Mouse (Mus musculus) cerebellum, adult 2 months (tissue): Measurements from ENCODE around the gene Fam107a. TPM values are rescaled to one million over a fixed set of nuclear protein-coding genes. Genes with fewer than 3 reads are reported as not detected.

Experiments used
- DNase-seq, 2 experiments: peaks; one replicate each; pipeline ENCODE4 v3.0.0; 2021
- H3K27ac ChIP-seq: fragments of 200-500 bp; 2 replicates; pipeline ENCODE4 v1.5.1; 2012; ENCODE audit warnings: low read length, control low read depth, inconsistent platforms; ENCODE audit not compliant: insufficient read depth
- H3K27me3 ChIP-seq: fragments of 200-500 bp; 2 replicates; pipeline ENCODE4 v1.6.1; 2012; ENCODE audit warnings: inconsistent platforms, mild to moderate bottlenecking, low read length, moderate library complexity; ENCODE audit not compliant: control insufficient read depth, insufficient read depth
- H3K4me1 ChIP-seq: fragments of 200-500 bp; 2 replicates; pipeline ENCODE4 v1.6.1; 2011; ENCODE audit warnings: low read length; ENCODE audit not compliant: control insufficient read depth, insufficient read depth
- H3K4me3 ChIP-seq: fragments of 200-500 bp; replicated peaks from 2 replicates; pipeline ENCODE3; 2011; ENCODE audit warnings: mild to moderate bottlenecking, low read depth, low read length, control low read depth; ENCODE audit not compliant: insufficient read depth
- CTCF ChIP-seq: fragments of 200-500 bp; IDR thresholded peaks from 2 replicates; pipeline ENCODE4 v1.5.1; 2011; ENCODE audit warnings: low read depth, mild to moderate bottlenecking, control low read depth, low read length, moderate library complexity, borderline replicate concordance; ENCODE audit not compliant: insufficient read depth
- POLR2A ChIP-seq: fragments of 200-500 bp; IDR thresholded peaks from 2 replicates; pipeline ENCODE4 v1.6.1; 2011; ENCODE audit warnings: low read length, control low read depth, borderline replicate concordance; ENCODE audit not compliant: insufficient read depth
- WGBS: fragments of 180-500 bp; shearing (Covaris S2); methylation state at CpG from one replicate; pipeline ENCODE4 v1.1.7; 2018; 5-methylcytosine and 5-hydroxymethylcytosine counted together
- polyA plus RNA-seq: library from polyadenylated mRNA; depleted of rRNA; stranded (reverse); fragments of >200 nt; gene quantifications from 2 replicates; pipeline ENCODE4 v1.2.3, GENCODE M21; 2012

Gene Fam107a
- polyA plus RNA-seq, 1 experiment, result 351 TPM

DNA sequence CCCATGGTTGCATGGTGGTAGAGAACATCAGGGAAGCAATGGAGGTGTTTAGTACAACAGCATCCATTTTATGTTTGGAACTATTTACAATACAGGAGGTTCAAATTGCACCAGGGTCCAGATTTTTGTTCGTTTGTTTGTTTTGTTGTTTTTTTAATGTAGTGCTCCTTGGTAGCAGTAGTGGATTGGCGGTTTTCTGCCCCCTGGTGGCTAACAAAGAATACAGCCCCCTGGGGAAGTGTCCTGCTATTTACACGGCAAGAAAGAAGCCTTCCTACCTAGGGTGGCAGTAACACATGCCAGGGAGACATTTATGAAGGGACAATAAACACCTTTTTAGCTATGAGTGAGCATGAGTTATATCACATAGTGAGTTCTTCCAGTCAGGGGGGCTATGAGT, 3.3 kb downstream of the Fam107a start:
- no peak overlapping the region for H3K27ac ChIP-seq
- peaks cover 2% of the 10 kb centered on the region; the same call in 1 of the 2 replicates for H3K27me3 ChIP-seq
- TF ChIP-seq CTCF (peak; percentile 33; the same call in 1 of the 2 replicates), POLR2A (no peak)
- no peaks in the 10 kb centered on the region for H3K4me1 ChIP-seq
- 24% methylated on average over 3 of the region's 3 CpGs for WGBS
- H3K4me3 ChIP-seq, result no peak overlapping the region
- no peak for DNase-seq

DNA sequence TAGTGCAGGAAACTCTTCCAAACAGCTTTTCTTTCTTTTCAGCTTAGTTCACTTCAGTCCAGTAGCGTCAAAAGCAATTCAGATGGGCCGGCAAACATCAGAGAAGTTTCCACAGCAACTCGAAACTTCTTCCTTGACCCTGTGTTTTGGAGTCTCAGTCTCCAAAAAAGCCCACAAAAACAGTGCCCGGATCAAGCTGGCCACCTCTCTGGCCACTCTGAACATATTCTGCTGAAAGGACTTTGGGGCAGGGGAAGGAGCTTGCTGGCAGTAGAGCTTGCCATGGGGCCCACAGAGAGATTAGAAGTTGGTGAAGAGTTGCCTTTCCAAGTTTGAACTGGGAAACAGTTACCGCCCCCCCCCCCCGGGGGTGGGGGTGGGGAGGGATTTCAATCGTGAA, 3.9 kb downstream of the Fam107a start:
- WGBS, result 41% methylated on average over 7 of the region's 7 CpGs
- peak in 1 of 2 experiments; percentile 47 for DNase-seq
- Histone ChIP-seq H3K27me3 (peaks cover 2% of the 10 kb centered on the region; the same call in 1 of the 2 replicates), H3K4me1 (peaks cover 3% of the 10 kb centered on the region), H3K27ac (no peak overlapping the region), H3K4me3 (no peak overlapping the region)
- no peak for TF ChIP-seq POLR2A
- TF ChIP-seq CTCF, result no peak

DNA sequence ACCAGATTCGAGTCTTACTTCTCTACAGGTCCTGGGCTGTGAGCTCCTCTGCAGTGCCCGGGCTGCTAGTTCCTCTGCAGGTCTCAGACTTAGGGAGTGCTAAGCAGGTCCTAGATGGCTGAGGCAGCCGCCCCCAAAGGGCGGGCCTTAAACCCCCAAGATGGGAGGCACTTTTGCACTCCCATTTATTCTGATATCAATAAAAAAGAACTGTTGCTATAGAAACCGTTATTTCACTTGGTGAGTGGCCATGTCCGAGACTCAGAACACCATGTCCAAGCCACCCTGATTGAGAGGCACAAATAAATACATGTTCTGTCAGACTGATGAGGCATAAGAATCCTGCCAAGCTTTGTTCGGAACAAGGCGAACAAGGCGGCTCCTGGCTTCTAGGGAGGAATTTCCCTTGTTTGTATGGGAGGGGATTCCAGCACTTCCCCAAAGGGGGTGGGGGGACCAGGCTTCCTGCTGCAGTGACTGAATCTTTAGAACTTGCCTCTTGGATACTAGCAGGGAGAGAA, 8.1 kb downstream of the Fam107a start:
- DNase-seq, result peak in 1 of 2 experiments; percentile 48
- H3K27me3 ChIP-seq, result no peaks in the 10 kb centered on the region
- peak overlapping the region; percentile 35 for H3K4me3 ChIP-seq
- peaks cover 9% of the 10 kb centered on the region for H3K4me1 ChIP-seq
- H3K27ac ChIP-seq, result peak overlapping the region; percentile 79
- TF ChIP-seq CTCF (no peak), POLR2A (no peak)
- WGBS, result 39% methylated on average over 9 of the region's 9 CpGs

DNA sequence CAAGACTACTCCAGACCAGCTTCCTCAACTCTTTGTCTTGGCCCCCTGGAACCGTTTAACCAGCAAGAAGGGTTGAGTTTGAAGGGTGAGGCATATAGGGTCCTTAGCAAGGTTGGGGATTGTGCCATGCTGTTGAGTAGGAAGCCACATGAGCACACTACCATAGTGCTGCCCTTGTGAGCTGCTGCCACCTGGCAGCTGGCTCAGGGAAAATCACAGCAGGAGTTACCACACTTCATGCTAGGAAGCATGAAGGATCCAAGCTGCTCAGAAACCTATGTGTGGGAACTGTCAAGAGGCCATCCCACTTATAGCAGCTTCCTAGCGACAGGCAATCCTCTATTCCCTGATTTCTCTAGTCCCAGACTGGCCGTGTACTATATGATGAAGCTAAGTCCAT, 9.2 kb downstream of the Fam107a start:
- Histone ChIP-seq H3K4me1 (peaks cover 9% of the 10 kb centered on the region), H3K27me3 (no peaks in the 10 kb centered on the region), H3K27ac (no peak overlapping the region; the same call in 1 of the 2 replicates), H3K4me3 (peak overlapping the region; percentile 11)
- WGBS, result 64% methylated on average over 3 of the region's 3 CpGs
- TF ChIP-seq CTCF (no peak), POLR2A (no peak)
- no peak for DNase-seq

DNA sequence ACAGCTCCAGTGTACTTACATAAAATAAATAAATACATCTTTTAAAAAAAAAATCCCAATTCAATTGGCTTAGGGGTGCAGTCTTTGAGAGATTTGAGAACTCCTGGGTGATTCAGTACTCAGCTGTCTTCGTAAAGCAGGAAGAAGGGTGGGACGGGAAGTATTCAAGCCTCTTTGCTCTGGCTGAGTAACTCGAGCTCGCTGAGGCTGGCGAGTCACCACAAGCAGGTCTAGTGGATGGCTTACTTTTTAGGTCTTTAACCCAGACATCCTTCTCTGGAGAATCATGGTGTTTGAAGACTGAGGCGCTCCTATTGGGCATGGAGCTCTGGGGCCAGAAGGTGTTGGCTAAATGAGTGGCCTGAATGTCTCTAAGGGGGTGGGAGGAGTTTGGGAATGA, 10.9 kb downstream of the Fam107a start:
- WGBS, result 93% methylated on average over 6 of the region's 6 CpGs
- H3K4me3 ChIP-seq, result no peak overlapping the region

DNA sequence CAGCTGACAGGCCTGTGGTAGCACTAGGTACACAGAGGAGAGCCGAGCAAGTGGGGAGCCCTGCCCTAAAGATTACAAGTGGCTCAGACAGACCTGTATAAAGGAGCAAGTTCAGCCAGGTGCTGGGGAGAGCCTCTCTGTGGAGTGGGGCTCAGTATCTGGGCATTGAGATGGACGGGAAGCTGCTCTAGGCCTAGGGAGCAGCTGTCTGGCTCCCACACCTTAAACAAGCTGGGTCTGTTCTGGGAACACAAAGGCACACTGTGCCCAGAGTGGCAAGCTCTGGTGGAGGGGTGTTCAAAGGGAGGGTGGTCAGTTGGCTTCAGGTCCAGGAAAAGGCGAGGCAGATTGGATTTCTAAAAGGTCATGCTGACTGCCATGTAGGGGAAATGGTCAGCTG, 12.8 kb downstream of the Fam107a start:
- TF ChIP-seq POLR2A (no peak), CTCF (no peak)
- WGBS, result 75% methylated on average over 3 of the region's 3 CpGs
- no peak overlapping the region for H3K4me3 ChIP-seq
- peaks cover 9% of the 10 kb centered on the region for H3K4me1 ChIP-seq
- H3K27me3 ChIP-seq, result no peaks in the 10 kb centered on the region
- no peak overlapping the region for H3K27ac ChIP-seq
- no peak for DNase-seq

More for the DNA sequence above, 10.9 kb downstream of the Fam107a start:
- Histone ChIP-seq H3K27ac (no peak overlapping the region), H3K27me3 (no peaks in the 10 kb centered on the region), H3K4me1 (peaks cover 9% of the 10 kb centered on the region)
- no peak for DNase-seq
- TF ChIP-seq POLR2A (no peak), CTCF (no peak)

DNA sequence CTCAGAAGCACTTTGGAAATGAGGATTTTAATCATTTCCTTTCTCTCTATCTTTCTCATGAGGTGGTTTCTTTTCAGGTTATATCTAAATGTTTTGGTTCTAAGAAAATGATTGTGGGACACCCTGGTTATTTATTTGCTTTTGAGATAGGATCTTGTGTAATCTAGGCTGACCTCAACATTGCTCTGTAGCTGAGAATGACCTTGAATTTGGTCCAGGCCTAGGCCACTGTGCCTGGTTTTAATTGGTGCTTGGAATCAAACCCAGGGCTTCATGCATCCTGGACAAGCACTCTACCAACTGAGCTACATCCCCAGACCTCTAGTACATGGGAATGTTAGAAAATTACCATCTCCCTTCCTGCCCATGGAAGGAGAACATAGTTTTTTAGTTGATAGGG, 13.7 kb downstream of the Fam107a start:
- no peak overlapping the region for H3K27ac ChIP-seq
- no peak for DNase-seq
- no peaks in the 10 kb centered on the region for H3K27me3 ChIP-seq
- TF ChIP-seq CTCF (no peak), POLR2A (no peak)
- H3K4me3 ChIP-seq, result no peak overlapping the region
- H3K4me1 ChIP-seq, result peaks cover 6% of the 10 kb centered on the region

DNA sequence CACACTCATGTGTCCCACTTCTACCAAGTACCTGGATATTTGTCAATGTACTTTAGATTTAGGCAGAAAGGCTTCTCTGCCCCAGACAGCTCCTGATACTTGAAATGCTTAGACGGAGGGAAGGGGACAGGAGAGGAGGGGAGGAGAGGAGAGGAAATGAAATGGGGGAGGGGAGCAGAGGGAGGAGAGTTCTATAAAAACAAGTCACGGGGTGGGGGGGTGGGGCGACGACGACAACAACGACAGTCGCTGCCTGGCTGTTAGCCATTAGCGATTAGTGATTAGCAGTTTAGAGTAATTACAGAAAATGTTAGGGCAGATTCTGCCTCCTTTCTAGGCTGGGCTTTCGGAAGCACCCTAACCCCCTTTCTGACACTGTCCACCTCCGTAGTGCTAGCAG, 15.1 kb downstream of the Fam107a start:
- no peaks in the 10 kb centered on the region for H3K4me1 ChIP-seq
- no peak overlapping the region for H3K4me3 ChIP-seq
- H3K27me3 ChIP-seq, result no peaks in the 10 kb centered on the region
- 45% methylated on average over 10 of the region's 10 CpGs for WGBS
- no peak for DNase-seq
- no peak overlapping the region for H3K27ac ChIP-seq
- TF ChIP-seq CTCF (no peak), POLR2A (no peak)

DNA sequence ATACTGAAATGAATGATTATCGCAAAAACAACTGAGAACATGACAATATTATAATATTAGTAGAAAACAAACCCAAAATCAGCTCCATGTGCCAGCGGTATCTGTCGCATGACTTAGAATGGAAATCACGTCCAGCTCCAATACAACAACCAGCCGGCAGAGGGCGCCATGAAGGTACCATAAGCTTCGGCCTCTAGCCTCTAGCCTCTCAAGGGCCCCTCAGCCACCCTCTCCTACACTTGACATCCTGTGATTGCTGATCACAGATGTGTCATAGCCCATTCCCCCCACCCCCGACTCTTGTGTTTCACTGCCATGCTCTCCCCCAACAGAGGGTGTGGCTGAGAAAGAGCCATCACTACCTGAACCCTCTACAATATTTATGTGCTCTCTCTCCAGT, 17.5 kb downstream of the Fam107a start:
- TF ChIP-seq CTCF, result peak; percentile 72
- no peak for TF ChIP-seq POLR2A

More for the DNA sequence above, 17.5 kb downstream of the Fam107a start:
- DNase-seq, result peak; percentile 56 to 68
- Histone ChIP-seq H3K4me1 (no peaks in the 10 kb centered on the region), H3K27ac (no peak overlapping the region), H3K27me3 (no peaks in the 10 kb centered on the region), H3K4me3 (no peak overlapping the region)
- 28% methylated on average over 8 of the region's 8 CpGs for WGBS
